Mouse (Mus musculus) gonadal fat pad, adult 2 months (tissue): ENCODE results near the gene Map4k4. TPM values are rescaled to one million over a fixed set of nuclear protein-coding genes. Genes with fewer than 3 reads are reported as not detected.
A peak's percentile ranks its signal among the peaks of the same experiment; 100 is the strongest.

ENCODE experiments used
- DNase-seq: peaks from one replicate; pipeline ENCODE4 v3.0.0-alpha.2; 2012; ENCODE audit warnings: low read depth
- polyA plus RNA-seq: library from polyadenylated mRNA; depleted of rRNA; stranded (reverse); fragments of >200 nt; gene quantifications from 2 replicates; pipeline ENCODE4 v1.2.3, GENCODE M21; 2012

Gene Map4k4
- polyA plus RNA-seq, 1 experiment, result 88.8 TPM

DNA sequence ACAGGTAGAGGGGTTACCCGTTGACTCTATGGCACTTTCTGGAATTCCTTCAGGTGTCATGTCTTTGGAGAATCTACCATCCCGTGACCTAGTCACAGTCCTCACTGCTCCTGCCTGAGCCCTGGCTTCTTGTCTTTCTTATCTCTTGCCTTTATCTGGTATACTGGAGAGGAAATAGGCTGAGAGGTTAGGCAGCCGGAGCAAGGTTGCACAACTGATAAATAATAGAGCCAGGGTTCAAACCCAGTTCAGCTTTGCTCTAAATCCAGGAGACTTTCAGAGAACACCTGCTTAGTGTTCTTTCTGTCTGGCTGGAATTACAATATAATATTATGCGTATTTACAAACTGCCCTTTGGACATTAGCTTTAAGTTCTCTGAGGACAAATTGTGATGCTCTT is 2.0 kb upstream of the Map4k4 start:
- no peak for DNase-seq

DNA sequence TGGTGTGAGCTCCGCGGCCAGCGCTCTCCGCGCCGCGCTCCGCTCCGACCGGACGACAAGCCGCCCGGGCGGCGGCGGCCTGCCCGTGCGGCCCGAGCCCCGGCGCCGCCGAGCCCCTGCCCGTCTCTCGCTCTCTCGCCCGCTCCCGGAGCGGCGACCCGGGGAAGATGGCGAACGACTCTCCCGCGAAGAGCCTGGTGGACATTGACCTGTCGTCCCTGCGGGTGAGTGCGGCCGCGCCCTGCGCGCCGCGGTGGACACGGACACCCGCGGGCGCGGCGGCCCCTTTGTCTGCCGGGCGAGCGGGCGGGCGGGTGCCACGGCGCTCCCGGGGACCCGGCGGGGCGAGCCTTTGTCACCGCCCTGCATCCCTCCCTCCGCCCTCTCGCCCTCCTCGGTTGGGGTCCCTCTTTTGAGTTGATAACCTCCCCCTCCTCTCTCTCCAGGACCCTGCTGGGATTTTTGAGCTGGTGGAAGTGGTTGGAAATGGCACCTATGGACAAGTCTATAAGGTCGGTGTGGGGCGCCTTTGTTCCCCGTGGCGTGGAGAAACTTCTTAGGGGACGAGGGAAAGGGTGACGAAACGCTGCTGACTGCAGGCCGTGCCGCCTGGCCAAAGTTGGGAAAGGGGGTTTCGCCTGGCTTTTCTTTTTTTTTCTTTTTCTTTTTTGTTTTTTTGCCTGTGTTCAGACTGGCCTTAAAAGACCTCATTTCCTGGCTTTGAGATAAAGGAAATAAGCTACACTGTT is 524 bp downstream of the Map4k4 start:
- no peak for DNase-seq

DNA sequence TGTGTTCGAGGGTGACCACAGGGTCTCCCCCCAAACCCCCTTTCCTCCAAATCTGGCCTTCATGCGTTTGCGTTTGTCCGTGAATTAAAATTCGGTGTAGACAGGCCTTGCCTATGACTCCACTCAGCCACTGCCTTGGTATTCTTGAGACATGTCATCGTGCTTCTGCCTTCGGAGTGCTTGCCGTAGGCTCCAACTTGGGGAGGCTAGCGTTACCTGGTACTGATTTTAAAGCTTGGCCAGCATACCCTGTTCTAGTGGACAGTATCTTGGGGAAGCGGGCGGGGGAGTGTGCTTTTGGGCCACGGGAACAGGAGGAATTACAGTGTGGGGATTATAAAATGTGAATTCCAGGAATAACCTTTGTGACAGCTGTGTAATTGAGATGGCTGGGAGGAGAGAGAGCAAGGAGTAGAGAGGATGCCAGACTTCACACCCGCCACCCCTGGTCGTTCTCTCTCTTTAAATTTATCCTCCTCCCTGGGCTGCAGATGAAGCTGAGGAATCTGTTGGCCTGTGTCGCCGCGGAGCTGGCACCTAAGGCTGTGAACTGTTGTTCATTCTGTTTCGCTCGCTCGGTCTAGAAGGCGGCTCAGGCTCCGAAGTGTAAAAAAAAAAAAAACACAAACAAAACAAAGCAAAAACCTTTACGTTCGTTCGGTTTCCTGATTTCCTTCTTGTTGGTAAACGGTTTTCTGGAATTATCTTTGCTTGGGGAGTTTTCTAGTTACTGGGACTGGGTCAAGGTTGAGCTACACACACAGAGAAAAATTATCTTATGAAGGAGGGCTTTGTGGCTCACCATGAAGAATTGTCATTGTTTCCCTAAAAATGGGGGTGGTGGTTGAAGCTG is 1.4 kb downstream of the Map4k4 start:
- DNase-seq, result no peak

DNA sequence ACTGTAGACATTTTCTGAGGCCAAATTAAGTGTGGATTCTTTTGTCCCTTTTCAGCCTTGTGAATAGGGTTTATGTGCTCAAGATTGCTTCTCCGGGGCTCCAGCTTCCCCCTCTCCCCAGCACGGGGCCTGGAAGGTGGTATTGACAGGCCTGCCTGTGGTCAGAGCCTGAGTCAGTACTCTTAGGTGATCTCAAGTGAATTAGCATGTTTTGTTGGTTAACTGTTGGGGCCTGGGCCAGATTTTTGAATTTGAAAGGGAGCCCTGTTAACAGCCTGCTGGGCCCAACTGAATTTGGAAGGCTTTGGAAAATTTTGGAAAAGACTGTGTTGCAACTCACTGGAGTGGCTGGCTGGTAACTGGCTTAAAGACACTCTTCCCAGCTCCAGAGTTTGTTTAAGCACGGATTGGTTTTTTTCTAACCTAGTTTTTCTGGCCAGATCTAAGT is 2.0 kb downstream of the Map4k4 start:
- no peak for DNase-seq

DNA sequence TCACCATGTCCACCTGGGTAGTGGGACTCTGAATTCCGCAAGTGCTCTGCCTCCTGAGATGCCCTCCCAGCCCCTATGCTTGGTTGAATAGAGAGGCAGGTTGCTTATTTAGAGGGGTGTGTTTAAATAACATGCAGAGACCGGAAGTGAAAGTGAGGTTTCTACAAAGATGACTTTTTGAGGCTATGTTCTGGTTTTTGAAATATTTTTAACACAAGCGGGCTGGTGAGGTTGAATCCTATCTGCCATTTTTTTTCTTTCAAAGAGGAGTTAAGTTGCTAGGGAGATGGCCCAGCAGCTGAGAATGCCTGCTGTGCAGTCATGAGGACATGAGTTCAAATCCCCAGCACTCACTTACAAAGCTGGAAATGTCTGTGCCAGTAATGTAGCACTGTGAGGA is 4.0 kb downstream of the Map4k4 start:
- DNase-seq, result no peak

DNA sequence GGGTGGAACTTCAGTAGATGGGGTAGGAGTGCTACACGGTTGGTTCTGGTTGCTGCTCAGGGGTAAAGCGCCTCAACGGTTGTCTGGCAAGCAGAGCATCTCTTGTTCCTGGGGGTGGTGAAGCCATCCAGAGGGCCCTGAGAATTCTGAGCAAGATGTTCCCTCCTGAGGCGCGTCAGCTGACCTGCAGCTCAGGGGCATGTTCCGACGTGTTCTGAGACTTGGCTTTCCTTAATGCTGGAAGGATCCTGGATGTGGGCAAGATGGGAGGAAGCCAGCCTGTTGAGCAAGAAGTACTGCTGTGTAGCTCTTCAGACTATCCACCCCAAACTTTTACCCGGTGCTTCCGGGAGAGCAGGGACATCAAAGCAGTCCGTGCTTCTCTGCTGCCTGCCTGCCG is 6.2 kb downstream of the Map4k4 start:
- DNase-seq, result no peak

DNA sequence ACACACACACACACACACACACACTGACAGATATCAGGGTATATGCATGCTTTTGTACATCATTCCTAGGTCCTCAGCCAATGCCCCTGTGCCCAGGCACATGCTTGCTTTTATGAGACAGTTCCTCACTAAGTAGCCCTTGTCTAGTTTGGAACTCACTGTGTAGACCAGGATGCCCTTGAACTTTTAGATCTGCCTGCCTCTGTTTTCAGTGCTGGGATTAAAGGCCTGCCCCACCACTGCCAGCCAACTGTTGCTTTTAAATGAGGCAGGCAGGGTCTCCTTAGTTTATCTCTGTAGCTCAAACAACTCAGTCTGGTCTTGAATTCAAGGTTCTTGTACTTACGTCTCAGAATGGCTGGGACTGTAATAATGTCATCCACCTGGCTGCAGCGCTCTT is 8.3 kb downstream of the Map4k4 start:
- no peak for DNase-seq

DNA sequence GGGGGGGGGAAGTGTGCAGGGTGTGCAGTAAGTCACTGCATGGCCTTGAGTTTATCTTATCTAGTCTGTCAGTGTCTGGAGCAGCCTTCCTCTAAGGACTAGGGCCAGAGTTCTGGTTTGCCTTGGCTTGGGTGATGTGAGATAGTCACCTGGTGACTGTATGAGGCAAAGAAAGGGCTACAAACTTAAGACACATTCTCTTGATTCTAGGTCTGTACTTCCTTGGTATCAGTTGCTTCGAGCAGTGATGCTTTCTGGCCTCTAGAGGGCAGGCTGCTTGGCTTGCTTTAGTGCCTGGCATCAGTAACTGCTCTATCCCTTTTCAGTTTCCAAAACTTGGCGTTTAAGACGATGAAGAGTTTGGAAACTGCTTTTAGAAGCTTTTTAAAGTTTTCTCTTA is 10.7 kb downstream of the Map4k4 start:
- DNase-seq, result no peak

DNA sequence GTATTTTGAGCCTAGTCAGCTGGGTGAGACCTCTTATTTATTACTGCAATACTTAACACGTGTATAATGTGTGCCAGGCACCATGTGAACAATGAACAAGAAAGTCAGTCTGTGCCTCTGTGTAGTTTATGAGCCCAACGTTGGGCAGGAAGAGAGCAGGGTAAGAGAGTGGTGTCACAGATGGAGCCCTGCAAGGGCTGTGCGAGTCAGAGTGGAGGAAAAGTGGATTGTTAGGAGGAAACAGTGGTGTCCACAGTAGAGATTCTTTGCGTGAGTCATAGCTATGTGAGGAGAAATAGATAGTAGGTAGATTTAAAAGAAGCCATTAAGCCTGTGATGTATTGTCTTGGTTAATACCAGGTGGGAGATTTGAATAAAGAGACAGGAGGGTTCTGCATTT is 12.5 kb downstream of the Map4k4 start:
- DNase-seq, result no peak

DNA sequence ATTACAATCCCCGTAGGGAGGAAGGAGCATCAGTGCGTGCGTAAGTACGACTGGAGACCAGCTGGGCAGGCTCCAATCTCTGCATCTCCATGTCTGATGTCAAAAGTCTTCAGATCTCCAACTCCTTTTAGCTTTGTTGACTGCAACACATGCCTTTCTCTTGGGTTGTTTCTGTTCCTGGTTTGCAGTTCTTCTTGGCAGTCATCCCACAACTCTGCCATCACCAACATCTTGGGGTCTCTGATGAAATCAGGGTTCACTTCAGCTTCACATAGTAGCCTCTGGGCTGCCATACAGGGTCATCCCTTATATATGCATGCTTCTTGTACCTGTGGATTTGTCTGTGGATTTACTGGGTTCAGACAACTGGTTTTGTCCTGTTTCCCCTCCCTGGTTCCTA is 15.4 kb downstream of the Map4k4 start:
- no peak for DNase-seq

DNA sequence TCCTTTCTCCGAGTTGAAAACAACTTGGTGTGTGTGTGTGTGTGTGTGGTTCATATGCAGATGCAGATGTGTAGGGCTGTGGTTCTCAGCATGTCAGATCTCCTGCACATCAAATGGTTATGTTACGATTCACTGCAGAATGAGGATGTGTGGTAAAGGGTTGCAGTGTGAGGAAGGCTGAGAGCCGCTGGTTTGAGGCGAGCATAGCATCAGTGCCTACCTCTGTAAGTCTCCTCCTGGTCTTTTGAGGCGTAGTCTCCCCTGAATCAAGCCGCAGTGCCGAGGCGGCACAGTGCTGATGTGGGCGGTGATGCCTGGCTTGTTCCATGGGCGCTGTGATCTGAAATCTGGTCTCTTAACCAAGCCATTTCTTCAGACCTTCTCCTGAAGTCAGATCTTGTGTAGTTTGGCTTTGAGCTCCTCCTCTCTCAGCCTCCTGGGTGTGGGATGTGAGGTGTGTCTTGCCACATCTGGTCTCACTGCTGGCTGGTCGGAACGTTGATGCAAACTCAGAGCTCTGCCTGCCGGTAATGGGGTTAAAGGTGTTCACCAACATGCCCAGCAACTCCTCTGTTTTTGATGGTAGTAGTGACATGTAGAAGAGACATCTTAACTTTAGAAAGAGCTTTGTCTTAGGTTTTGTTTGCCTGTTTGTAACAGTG is 17.3 kb downstream of the Map4k4 start:
- DNase-seq, result peak; percentile 73

DNA sequence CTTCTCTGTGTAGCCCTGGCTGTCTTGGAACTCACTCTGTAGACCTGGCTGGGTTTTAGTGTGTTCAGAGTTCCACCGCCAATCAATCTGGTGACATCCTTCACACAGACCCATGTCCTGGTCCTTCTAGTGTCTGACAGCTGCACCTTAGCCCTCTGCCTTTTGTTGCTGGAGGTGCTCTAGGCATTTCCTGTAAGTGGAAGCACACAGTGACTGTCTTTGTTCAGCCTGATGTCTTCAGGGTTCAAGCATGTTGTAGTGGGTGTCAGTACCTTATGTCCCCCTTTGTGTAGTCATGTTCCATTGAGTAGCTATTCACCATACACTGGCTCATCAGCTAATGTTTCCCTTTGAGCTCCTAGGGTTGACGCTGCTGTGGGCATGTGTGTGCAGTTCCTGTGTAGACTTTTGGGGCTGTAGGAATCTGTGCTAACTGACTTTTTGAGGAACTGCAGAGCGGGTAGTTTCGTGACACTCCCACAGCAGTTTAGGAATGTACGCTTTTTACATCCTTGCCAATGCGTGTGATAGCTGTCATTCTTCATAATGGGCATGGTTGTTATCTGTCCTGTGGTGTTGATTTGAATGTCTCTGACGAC is 17.9 kb downstream of the Map4k4 start:
- peak; percentile 55 for DNase-seq

DNA sequence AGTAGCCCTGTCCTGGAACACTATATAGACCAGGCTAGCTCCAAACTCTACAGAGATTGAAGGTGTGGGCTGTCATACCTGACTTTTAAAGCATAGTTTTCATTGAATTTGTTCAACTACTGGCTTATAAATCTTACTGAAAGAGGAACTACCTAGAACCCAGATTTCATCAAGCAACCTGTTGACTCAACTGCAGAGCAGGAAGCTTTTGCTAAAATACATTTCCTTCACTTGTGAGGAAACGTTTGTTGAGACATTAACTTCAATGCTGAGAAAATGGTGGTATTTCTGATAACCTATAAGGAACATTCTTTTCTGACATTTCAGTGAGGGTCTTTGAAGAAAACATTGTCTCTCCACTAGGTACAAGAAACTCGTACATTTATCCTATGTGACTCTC is 19.9 kb downstream of the Map4k4 start:
- no peak for DNase-seq

DNA sequence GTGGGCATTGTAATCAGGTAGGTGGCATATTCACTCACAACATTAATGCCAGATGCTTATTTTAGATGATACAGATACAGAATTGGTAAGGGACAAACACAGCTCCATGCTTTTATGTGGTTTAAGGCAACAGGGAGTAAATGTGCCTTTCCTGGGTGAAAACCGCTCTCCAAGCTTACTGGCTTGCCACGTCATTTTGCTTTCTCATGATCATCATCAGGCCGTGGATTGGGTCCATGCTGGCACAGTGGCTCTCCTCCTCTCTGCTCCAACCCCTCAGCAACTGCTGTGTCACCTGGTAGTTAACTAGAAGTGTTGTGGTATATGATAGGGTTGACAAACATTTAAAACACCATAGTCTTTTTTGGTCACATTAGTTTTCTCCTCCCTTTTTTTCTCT is 21.3 kb downstream of the Map4k4 start:
- DNase-seq, result no peak

DNA sequence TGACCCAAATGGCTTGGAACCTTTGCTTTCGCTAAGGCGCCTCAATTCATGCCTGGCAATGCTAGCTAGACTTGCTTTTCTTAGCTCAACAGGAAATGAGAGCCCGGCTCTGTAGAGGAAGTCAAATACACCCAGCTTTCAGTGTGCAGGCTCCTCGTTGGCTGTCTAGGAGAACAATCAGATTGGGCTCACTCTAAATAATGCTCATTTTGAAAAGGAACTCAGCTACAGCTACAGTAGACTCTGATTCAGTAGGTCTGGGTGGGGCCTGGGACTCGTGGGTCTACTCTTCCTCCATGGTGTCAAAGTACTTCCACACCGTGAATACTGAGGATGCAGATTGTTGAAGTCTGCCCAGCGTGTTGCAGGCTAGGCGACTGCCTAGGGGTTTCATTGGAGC is 22.0 kb downstream of the Map4k4 start:
- no peak for DNase-seq

DNA sequence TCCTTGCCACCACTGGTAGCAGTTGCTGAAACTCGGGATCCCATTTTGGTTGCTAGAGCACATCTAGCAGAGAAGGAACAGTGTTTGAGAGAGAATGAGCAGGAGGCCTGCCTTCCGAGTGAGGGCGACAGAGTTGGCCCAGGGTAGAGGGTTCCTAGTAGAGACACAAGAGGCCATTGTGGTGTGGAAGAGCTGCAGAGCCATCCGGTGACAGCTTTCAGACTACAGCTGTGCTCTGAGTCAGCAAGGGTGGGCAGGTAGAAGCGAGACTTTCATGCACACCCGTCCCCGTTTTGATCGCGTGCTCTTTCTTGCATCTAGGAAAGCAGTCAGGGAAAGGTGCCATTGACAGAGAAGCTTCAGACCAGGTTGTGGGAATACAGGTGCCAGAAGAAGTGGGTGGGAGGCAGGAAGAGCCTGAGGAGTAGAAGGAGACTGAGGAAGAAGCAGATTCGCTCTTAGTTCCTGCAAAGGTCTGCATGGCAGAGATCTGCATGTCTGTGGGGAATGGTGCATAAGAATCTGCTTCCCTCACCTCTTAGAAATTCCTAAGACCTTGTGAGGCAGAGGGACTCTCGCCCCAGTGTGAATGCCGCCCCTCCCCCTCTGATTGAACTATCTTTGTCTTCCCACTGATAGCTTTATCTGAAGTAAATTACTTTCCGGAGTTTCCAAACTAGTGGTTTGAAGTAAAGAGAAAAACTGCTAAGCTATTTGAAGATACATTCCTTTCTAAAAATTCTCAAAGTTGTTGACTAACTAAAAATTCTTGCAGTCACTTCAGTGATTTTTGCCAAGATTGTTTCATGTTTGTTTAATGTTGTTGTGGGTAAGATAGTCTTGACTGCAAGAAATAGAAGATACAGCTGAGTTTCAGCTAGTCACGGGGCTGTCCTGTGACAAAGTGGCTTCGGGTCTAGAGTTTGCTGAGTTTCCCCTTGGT is 23.0 kb downstream of the Map4k4 start:
- no peak for DNase-seq

DNA sequence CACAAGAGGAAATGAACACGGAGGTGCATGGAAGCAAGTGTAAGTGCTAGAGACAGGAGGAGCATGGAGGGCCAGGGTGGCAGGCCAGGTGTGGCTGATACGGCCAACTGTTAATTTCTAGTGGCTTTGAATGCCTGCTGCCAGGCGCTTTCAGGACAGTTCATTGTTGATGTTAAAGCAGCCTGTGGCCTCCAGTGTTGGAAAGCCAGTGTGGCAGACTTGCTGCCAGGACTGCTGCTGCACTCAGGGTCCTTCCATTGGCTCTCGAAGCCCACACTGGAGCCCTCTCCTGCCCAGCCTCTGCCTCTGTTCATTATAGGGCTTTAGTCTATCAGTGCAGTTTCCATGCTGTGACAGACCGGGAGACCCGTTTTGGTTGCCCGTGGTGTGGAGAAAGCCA is 30.3 kb downstream of the Map4k4 start:
- no peak for DNase-seq

DNA sequence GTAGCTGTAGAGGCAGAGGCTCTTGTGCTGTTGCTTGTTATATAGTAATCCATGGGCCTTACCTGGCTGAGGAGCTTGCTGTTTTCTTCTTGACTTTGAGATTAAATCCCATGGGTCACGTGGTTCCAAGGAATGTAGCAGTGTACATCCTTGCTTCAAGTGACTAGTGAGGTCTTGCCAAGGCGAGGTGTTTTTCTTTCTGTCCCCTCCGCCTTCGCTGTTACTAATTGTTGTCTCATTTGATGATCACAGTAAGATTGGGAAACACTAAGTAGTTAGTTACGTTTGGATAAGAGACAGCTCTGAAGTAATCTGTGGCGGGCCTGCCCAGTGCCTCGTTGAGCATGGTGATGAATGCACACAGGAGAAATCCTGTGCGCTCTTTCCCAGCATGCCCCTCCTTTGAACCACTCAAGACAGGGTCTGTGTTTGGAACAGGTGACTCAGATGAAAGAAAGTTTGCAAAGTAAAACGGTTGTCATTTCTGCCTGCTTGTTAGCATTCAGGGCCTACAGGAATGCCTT is 31.6 kb downstream of the Map4k4 start:
- peak; percentile 97 for DNase-seq

DNA sequence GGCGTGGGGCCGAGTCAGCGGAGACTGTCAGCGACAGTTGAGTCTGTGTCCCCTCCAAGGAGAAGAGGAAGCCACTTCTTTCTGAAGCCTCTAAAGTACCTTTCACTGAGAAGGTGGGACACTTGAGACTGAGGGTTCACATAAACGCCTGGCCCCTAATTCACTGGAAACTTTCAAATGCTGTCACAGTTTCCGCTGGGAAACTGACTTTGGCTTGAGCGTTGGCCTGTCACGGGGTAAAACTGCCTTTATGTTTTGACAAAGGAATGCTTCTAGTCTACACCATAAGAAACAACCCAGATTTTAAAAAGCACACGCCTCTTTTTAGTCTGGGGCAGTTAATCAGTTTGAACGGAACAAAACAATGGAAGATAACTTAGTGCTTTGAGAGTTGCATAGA is 32.2 kb downstream of the Map4k4 start:
- no peak for DNase-seq

DNA sequence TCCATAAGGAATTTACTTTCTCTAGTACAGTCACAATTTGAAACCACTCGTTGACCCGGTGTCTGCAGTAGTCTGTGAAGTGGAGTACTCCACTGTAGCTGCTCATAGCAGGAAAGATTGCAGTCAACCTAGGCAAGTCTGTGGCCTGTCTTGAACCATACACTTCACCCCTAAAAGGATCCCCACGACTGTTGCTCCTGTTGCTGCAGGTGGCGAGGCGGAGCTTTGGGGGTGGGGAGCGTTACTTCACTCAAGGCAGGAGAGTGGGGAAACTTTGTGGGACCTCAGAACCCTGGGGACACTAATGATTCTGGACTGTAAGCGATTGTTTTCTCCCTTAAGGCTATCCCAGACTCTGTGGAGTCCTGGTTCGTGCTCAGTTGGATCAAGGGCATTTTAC is 34.2 kb downstream of the Map4k4 start:
- no peak for DNase-seq

DNA sequence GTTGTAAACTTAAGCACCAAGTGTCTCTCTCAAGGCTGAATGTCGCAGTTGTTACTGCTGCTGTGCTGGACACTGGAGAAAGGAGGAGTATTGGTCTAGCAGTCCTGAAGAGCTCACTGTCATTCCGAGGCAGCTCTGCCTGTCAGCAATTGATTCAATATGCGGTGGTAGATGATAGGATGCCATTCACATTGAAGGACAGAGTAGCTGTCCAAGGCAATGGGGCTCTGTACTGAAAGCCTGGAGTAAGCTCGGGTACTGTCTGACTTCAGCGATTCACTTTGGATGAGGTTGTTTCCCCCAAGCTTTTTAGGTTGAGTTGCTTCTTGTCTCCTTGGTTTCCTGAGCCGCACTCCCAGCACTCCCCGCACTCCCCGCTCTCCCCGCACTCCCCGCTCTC is 34.9 kb downstream of the Map4k4 start:
- no peak for DNase-seq
